In genomic region chr19:7294098-7294876, GRCm38 (mm10) we compare ENCODE assay signal across 9 mouse cellular contexts. TPM values are rescaled to one million over a fixed set of nuclear protein-coding genes. Genes with fewer than 3 reads are reported as not detected.
DNase-seq lines count a peak whose midpoint lies in the region; ATAC-seq and TF ChIP-seq lines count a peak whose summit lies in the region.
"Had no signal": no experiment of that assay in that cellular context is flagged by ENCODE, and none has a peak within 500 bp of the region (broad histone marks: within the 10 kb centered on the region; RNA-seq: fewer than 3 reads in every experiment).

No protein-coding gene starts in this region.

- intact Hi-C loops in heart, postnatal 10 days (cut with DNase I), result loop anchor here (2.0 kb wide), 1 partner anchor 43 kb away; no protein-coding TSS in a partner anchor

- 0 out of 2 replicates have a peak overlapping the region, but pooled peaks have one; percentile 20 for H3K4me3 ChIP-seq in heart, embryonic 13.5 days
- peak overlapping the region; percentile 77 for H3K4me3 ChIP-seq in testis, adult 2 months (ENCODE audit: control insufficient read depth, low read depth, low read length)
- peak overlapping the region; percentile 50 for H3K4me3 ChIP-seq in liver, embryonic 11.5 days (ENCODE audit: low read depth, low read length)

- WGBS in heart, embryonic 13.5 days, result 60% methylated on average over 8 of the region's 8 CpGs
- WGBS in liver, embryonic 11.5 days, result 45% methylated on average over 8 of the region's 8 CpGs

- peaks cover 20% of the 10 kb centered on the region; the same call in 1 of the 2 replicates for H3K36me3 ChIP-seq in heart, embryonic 13.5 days
- H3K36me3 ChIP-seq in testis, adult 2 months (ENCODE audit: control insufficient read depth, insufficient read depth, low read length), result peaks cover 6% of the 10 kb centered on the region
- H3K36me3 ChIP-seq in liver, embryonic 11.5 days (ENCODE audit: control insufficient read depth, insufficient read depth, low read length), result peaks cover 3% of the 10 kb centered on the region; the same call in 1 of the 2 replicates

- no peak for TF ChIP-seq POLR2A in testis, adult 2 months (IDR thresholded peaks at IDR 0.05; ENCODE audit: control insufficient read depth, low read depth, low read length)

- peak overlapping the region; percentile 52 for H3K4me2 ChIP-seq in heart, embryonic 13.5 days
- peak overlapping the region; percentile 85 for H3K4me2 ChIP-seq in liver, embryonic 11.5 days

- peak overlapping the region; percentile 68; the same call in 1 of the 2 replicates for H3K27ac ChIP-seq in heart, embryonic 13.5 days (replicated peaks)
- H3K27ac ChIP-seq in testis, adult 2 months (ENCODE audit: control insufficient read depth, insufficient read depth, low read depth, low read length), result no peak overlapping the region
- peak overlapping the region; percentile 87 for H3K27ac ChIP-seq in liver, embryonic 11.5 days (ENCODE audit: low read depth, low read length)

- H3K9me3 ChIP-seq in heart, embryonic 13.5 days, result no peaks in the 10 kb centered on the region
- no peaks in the 10 kb centered on the region for H3K9me3 ChIP-seq in liver, embryonic 11.5 days (ENCODE audit: control insufficient read depth, low read length)

- H3K4me1 ChIP-seq in heart, embryonic 13.5 days, result peaks cover 75% of the 10 kb centered on the region
- H3K4me1 ChIP-seq in testis, adult 2 months (ENCODE audit: control insufficient read depth, insufficient read depth, low read length), result peaks cover 11% of the 10 kb centered on the region
- peaks cover 51% of the 10 kb centered on the region for H3K4me1 ChIP-seq in liver, embryonic 11.5 days (replicated peaks; ENCODE audit: control insufficient read depth, insufficient read depth, low read length)

- ATAC-seq in heart, embryonic 13.5 days (ENCODE audit: extremely low read depth, insufficient number of reproducible peaks, low FRiP score, low TSS enrichment), result no peak
- peak; percentile 34 for ATAC-seq in liver, embryonic 11.5 days (replicated peaks; ENCODE audit: low FRiP score)
- ATAC-seq: forebrain, postnatal 0 days had no signal

- no peak for TF ChIP-seq CTCF in testis, adult 2 months (IDR thresholded peaks at IDR 0.05; ENCODE audit: control insufficient read depth, insufficient read depth, insufficient replicate concordance, low read depth, low read length)

- DNase-seq in heart, postnatal 10 days, result no peak
- no peak for DNase-seq in testis, postnatal 14 days (ENCODE audit: low spot score)
- no peak for DNase-seq in liver, embryonic 11.5 days (ENCODE audit: low spot score)
- peak; percentile 48 for DNase-seq in thymus, postnatal 25 days
- no peak for DNase-seq in ovary, adult 18-20 months (ENCODE audit: low spot score)
- no peak for DNase-seq in urinary bladder, adult 2 months (ENCODE audit: low spot score)
- DNase-seq: forebrain, postnatal 0 days had no signal

- no peaks in the 10 kb centered on the region for H3K27me3 ChIP-seq in heart, embryonic 13.5 days (replicated peaks)
- H3K27me3 ChIP-seq in testis, adult 2 months (ENCODE audit: control insufficient read depth, insufficient read depth, low read length), result no peaks in the 10 kb centered on the region
- no peaks in the 10 kb centered on the region for H3K27me3 ChIP-seq in liver, embryonic 11.5 days (replicated peaks; ENCODE audit: control insufficient read depth, insufficient read depth, low read length)

- peak overlapping the region; percentile 68 for H3K9ac ChIP-seq in heart, embryonic 13.5 days
- peak overlapping the region; percentile 60 for H3K9ac ChIP-seq in liver, embryonic 11.5 days (ENCODE audit: low read depth, low read length)
- H3K9ac ChIP-seq: forebrain, postnatal 0 days had no signal

RNA-seq across cellular contexts. Expression of gene Rcor2, which starts 27.2 kb away (rescaled TPM):
- polyA plus RNA-seq in heart, embryonic 13.5 days (2015; fragmentation: Nextera tagmentation; extraction: Ambion mirVana), result 12.7 and 16.5 TPM in 2 replicates
- total RNA-seq in heart, postnatal 10 days (2021), result 10 to 100 TPM; 12.9 to 26.0 TPM
- 3.6 and 4.1 TPM in 2 replicates for polyA plus RNA-seq in testis, adult 2 months (2012; rRNA removed)
- polyA plus RNA-seq in liver, embryonic 11.5 days (2014; fragmentation: Nextera tagmentation; extraction: Ambion mirVana), result 7.5 and 8.7 TPM in 2 replicates
- polyA plus RNA-seq in urinary bladder, adult 2 months (2012; rRNA removed), result 10.2 and 10.4 TPM in 2 replicates

RNA-seq across cellular contexts. Expression of gene Mark2, which starts 47.4 kb away (rescaled TPM):
- polyA plus RNA-seq in heart, embryonic 13.5 days (2015; fragmentation: Nextera tagmentation; extraction: Ambion mirVana), result 27.3 and 28.8 TPM in 2 replicates
- 10 to 100 TPM; 51.7 to 54.3 TPM for total RNA-seq in heart, postnatal 10 days (2021)
- polyA plus RNA-seq in testis, adult 2 months (2012; rRNA removed), result 108 and 117 TPM in 2 replicates
- polyA plus RNA-seq in liver, embryonic 11.5 days (2014; fragmentation: Nextera tagmentation; extraction: Ambion mirVana), result 45.3 and 50.3 TPM in 2 replicates
- 75.2 and 100 TPM in 2 replicates for polyA plus RNA-seq in urinary bladder, adult 2 months (2012; rRNA removed)

RNA-seq across cellular contexts. Expression of gene Naa40, which starts 53.3 kb away (rescaled TPM):
- 51.0 and 52.1 TPM in 2 replicates for polyA plus RNA-seq in heart, embryonic 13.5 days (2015; fragmentation: Nextera tagmentation; extraction: Ambion mirVana)
- total RNA-seq in heart, postnatal 10 days (2021), result 10 to 100 TPM; 25.5 to 28.7 TPM
- polyA plus RNA-seq in testis, adult 2 months (2012; rRNA removed), result 61.5 and 69.3 TPM in 2 replicates
- polyA plus RNA-seq in liver, embryonic 11.5 days (2014; fragmentation: Nextera tagmentation; extraction: Ambion mirVana), result 70.7 and 76.0 TPM in 2 replicates
- 25.7 and 27.6 TPM in 2 replicates for polyA plus RNA-seq in urinary bladder, adult 2 months (2012; rRNA removed)

Comparison
In these comparisons a context has a peak if more than half of its experiments do, and no peak if none do; other contexts are left out.
1. H3K4me3 ChIP-seq: peak in every context shown above with its lines; median percentile 77 in testis, adult 2 months; 50 in liver, embryonic 11.5 days; 20 in heart, embryonic 13.5 days.